Mouse (Mus musculus) cerebellum, adult 9-10 months (tissue): ENCODE data around the gene Irf2bpl.

Source experiments
- DNase-seq: peaks from one replicate; pipeline ENCODE4 v3.0.0; 2022

The Irf2bpl gene

GRCm38 (mm10) chr12:86897769-86898273, 13.2 kb upstream of the Irf2bpl start:
- DNase-seq, result no peak

- no peak for DNase-seq
Observed at GRCm38 (mm10) chr12:86896921-86897512, 12.4 kb upstream of the Irf2bpl start.

GRCm38 (mm10) chr12:86896441-86896890, 11.9 kb upstream of the Irf2bpl start:
- DNase-seq, result peak; percentile 51

- DNase-seq, result peak; percentile 67
Observed at GRCm38 (mm10) chr12:86895703-86896409, 11.3 kb upstream of the Irf2bpl start.

GRCm38 (mm10) chr12:86894841-86895428, 10.3 kb upstream of the Irf2bpl start:
- DNase-seq, result peak; percentile 84

- peak; percentile 98 for DNase-seq
Observed at GRCm38 (mm10) chr12:86894184-86894839, 9.7 kb upstream of the Irf2bpl start.

GRCm38 (mm10) chr12:86893326-86894183, 9.0 kb upstream of the Irf2bpl start:
- peak; percentile 78 for DNase-seq

- peak; percentile 64 for DNase-seq
Observed at GRCm38 (mm10) chr12:86892711-86893311, 8.2 kb upstream of the Irf2bpl start.

GRCm38 (mm10) chr12:86891786-86892702, 7.4 kb upstream of the Irf2bpl start:
- DNase-seq, result peak; percentile 92

- DNase-seq, result no peak
Observed at GRCm38 (mm10) chr12:86891454-86891785, 6.8 kb upstream of the Irf2bpl start.

- peak; percentile 65 for DNase-seq
Observed at GRCm38 (mm10) chr12:86890796-86891301, 6.3 kb upstream of the Irf2bpl start.

- DNase-seq, result no peak
Observed at GRCm38 (mm10) chr12:86890091-86890720, 5.6 kb upstream of the Irf2bpl start.

GRCm38 (mm10) chr12:86889103-86889644, 4.6 kb upstream of the Irf2bpl start:
- peak; percentile 60 for DNase-seq

- peak; percentile 80 for DNase-seq
Observed at GRCm38 (mm10) chr12:86888130-86889069, 3.8 kb upstream of the Irf2bpl start.

GRCm38 (mm10) chr12:86887381-86888129, 3.0 kb upstream of the Irf2bpl start:
- no peak for DNase-seq

GRCm38 (mm10) chr12:86886446-86886965, 1.9 kb upstream of the Irf2bpl start:
- no peak for DNase-seq

- DNase-seq, result no peak
Observed at GRCm38 (mm10) chr12:86885746-86886145, 1.1 kb upstream of the Irf2bpl start.

GRCm38 (mm10) chr12:86885336-86885735, 738 bp upstream of the Irf2bpl start:
- peak; percentile 64 for DNase-seq
